Mouse (Mus musculus) stomach, postnatal 0 days (tissue): ENCODE measurements around the gene Nf1.
A peak's percentile ranks its signal among the peaks of the same experiment; 100 is the strongest.

Experiments used
- CTCF ChIP-seq: IDR thresholded peaks from 2 replicates; pipeline ENCODE4 v1.5.1; 2016; ENCODE audit warnings: antibody characterized with exemption, low read depth, mild to moderate bottlenecking, moderate library complexity
- EP300 ChIP-seq: optimal IDR thresholded peaks from 2 replicates; pipeline ENCODE3; 2016; ENCODE audit warnings: antibody characterized with exemption

- TF ChIP-seq CTCF (peak; percentile 82), EP300 (no peak)
These were observed 88.1 kb downstream of the Nf1 start for GRCm38 (mm10) chr11:79427638-79428037.
